Mouse (Mus musculus) regulatory T cell (primary cell): Measurements from ENCODE around the gene Agbl2.
"Not testable (repeated sequence)": the region's sequence is repeated elsewhere in the genome, so short reads cannot be mapped to it uniquely, and the experiment has no call there.

Source experiments
- in situ Hi-C: fragments of 300-600 bp; cut with MboI, MseI; formaldehyde crosslinking; loops from one replicate; pipeline ENCODE4 v1.15.1; 2025; ENCODE audit warnings: high pct_unique_total_duplicates

Gene Agbl2

DNA sequence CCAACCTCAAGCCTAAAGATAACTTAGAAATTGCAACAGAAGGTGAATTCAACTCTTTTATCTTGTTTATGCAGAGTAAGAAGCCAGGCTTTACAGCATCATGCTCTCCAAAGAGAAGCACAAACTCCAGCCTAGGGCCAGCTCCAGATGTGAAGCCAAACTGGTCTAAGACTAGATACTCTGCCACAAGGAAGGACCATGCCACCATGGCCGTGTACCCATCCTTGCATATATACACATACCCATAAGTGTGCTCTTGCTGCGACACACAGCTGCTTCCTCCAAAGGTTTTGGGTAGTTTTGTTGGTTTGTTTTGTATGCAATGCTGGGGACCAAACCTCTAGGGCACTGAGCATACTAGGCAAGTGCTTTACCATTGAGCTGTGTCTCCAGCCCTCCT, 32.7 kb downstream of the Agbl2 start:
- in situ Hi-C loops, result no loop called here

DNA sequence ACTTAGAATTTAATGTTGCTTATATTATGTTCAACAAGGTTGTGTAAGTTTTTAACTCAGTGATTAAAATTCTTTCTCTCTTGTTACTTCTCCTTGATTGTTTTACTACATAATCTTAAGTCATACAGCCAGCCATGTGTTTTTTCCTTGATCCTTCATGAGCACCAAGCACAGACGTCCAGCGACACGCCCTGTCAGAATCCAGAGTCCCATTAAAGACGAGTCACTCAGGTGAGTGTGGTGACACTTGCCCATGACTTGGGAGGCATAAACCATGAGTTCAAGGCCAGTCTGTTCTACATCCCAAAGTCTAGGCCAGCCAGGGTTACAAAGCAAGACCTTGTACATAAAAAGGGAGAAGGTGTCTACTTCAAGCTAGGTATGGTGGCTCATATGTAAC, 33.6 kb downstream of the Agbl2 start:
- in situ Hi-C loops, result no loop called here

DNA sequence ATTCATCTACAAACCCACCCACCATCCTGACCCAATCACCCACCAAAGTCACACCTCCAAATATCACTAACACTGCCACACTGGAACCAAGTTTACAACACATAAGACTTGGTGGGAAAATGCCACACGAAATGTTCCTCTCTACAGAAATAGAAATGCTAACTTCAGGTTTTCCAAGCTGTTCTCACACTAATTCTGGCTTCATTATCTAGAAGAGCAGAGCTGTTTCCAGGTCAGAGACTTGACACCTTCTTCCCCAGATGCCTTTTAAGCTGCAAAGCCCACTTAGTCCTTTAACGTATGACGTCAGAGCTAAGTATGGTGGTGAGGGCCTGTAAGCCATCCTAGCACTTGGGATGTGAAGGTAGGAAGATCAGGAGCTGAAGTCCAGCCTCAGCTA, 36.2 kb downstream of the Agbl2 start:
- in situ Hi-C loops, result no loop called here

DNA sequence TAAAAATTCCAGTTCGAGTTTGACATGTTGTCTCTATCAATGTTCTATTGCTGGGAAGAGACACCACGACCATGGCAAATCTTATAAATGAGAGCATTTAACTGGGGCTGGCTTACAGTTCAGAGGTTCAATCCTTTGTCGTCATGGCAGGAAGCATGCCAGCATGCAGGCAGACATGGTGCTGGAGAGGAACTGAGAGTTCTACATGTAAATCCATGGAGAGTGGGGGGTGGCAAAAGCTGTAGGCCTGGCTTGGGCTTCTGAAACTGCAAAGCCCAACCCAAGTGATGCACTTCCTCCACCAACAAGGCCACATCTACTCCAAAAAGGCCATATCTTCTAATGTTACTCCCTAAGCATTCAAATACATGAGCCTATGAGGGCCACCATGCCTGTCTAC, 38.4 kb downstream of the Agbl2 start:
- in situ Hi-C loops, result no loop called here

DNA sequence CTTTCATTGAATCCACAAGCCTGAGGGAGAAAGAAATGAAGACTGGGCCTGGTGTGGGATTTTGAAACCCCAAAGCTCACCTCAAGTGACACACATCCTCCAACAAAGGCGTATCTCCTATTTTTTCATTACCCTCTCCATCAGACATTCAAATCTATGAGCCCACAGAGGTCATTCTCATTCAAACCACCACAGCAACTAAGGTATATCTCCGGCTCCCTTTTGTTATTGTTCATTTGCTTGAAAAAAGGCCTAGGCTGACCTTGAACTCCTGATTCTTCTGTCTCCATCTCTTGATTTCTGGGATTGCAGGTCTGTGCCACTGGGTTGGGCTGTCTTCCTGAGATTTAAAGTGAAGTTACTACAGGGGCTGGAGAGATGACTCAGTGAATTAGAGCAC, 40.5 kb downstream of the Agbl2 start:
- in situ Hi-C loops, result no loop called here

DNA sequence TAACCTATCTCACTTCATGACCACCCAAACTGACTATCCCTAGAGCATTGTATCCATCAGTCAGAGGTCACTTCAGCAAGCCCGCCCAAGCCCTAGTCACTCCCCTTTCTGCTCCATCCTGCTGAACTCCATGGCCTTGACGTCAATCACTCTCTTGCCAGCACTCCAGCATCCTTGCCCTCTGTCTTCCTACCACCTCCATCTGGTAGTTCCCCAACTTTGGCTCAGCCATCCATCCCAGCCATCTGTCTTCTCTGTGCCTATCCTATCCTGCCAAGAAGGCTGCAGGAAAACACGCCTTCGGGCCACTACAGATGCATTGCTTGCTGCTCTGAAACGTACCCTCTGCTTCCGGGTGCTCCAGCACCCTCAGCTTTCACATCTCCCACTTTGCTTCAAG, 41.3 kb downstream of the Agbl2 start:
- in situ Hi-C loops, result no loop called here

DNA sequence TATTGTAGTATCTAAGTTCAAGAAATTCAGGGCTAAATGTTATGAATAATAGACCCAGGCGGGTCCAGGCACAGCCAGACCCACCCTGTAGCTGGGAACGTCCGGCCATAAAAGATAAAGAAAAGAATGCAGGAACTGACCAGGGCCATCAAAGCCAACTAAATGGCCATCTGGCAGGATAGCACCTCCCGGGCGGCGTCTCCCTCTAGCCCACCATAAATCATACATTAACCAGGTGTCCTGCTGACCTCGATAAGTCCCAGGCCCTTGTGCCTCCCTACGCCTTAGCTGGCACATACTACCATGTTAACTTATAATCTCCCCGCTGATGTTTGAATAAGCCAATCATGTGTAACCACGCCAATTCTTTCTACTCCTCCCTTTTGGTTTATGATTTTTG, 42.0 kb downstream of the Agbl2 start:
- in situ Hi-C loops, result not testable (repeated sequence)

DNA sequence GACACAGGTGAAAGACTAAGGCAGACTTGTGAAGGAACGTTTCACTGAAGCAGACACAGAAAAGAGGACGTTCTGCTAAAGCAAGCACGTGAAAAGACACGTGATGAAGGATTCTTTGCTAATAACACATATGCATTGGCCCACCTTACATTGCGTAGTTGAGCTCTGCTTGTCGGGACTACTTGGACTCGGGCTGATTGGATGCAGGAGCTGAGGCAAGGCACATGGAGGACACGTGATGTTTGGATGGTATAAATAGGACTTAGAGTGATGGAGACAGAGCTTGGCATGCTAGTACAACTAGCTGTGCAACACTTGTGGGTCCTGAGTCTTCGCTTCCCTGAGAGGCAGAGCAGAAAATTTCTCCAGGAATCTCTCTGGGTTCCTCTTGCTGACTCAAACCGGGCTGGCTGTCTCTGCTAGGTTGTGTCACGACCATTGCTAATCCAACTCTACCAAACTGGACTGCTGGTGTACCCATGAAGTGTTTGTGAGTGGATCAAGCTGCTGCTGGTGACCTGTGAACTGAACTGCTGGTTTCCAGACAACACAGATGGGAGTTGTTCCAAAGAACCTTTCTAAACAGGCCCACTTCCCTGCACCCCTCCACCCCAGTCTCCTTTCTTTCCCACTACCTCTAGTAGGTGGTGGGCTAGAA, 43.1 kb downstream of the Agbl2 start:
- in situ Hi-C loops, result no loop called here

DNA sequence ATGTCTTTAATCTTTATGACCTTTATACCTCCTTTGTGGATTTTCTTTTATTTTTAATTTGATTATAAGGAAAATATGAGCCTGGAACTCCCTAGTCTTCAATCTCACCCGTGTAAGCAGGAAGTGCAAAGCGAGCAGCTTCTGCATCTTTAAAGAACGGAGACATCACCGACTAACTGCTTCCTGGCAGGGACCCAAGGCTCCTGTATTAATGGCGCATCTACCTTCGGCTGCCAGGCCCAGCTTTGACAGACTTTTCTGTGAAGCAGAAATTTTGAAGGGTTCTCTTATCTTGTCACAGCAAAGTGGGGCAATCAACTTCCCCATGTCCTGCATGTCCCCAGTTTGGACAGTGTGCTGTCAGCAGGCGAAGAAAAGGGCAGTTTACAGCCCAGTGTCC, 46.2 kb downstream of the Agbl2 start:
- in situ Hi-C loops, result no loop called here

DNA sequence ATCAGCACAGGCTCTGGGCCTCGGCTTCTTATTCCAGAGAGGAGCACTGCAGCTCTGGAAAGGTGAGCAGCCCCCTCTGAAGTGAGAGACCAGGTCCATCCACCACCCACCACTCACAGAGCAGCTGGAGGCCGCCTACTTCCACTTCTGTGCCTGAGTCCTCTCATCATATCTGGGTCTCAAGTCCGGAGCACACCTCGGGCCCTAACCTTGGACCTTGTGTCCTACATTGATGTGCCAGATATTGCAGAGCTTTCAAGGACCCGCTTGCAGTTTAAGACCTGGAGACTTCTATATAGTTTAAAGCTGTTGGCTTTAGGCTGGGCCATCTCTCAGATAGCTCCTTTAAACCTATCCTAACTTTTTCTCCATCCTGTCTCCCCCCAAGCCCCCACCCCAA, 51.0 kb downstream of the Agbl2 start:
- in situ Hi-C loops, result no loop called here

DNA sequence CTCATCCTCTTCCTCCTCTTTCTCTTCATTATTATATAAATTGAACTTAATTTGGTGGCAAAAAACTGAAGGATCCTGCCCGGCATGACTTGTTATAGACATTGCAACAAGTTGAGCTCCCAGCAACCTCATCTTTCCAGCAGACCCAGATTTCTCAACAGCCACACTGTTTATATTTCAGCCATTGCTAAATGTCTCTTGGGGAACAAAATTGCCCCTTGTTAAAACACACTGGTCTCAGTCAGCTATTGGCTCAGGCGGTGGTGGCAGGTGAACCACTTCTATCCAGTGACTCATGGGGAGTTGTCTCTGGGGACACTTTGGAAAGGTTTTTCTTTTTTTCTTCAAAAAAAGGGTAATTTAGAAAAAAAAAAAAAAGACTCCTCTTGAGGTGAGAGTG, 56.1 kb downstream of the Agbl2 start:
- in situ Hi-C loops, result no loop called here

DNA sequence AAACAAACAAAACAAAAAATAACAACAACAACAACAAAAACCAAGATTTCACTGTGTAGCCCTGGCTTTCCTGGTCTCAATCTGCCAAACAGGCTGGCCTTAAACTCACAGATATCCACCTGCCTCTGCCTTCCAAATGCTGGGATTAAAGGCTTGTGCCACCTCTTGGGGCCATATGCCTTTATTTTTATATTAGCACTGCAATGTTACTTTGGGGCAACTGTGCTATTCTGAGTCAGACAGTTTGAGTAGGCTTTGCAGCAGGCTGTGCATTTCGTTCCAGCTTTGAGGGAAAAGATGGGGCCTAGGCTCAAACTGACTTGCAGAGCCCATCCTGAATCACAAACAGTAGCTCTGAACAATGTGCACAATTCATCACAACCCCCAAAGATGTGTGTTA, 61.1 kb downstream of the Agbl2 start:
- in situ Hi-C loops, result no loop called here

DNA sequence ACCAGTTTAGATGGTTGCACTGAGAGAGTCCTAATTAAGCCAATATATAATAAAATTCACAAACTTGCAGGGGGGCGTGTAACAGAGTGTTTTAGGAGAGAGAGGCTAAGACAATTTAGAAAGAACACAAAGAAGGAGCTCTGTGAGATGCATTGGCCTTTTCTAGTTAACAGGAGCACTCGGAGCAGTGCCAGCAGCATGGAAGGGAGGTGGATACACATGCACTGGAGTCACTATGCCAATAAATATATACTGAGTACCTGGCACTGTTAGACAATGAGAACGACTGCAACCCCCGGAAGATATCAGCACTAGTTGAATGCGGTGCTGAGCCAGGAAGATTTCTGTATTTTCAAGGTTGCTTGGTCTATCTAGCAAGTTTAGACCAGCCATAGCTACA, 61.7 kb downstream of the Agbl2 start:
- in situ Hi-C loops, result no loop called here

DNA sequence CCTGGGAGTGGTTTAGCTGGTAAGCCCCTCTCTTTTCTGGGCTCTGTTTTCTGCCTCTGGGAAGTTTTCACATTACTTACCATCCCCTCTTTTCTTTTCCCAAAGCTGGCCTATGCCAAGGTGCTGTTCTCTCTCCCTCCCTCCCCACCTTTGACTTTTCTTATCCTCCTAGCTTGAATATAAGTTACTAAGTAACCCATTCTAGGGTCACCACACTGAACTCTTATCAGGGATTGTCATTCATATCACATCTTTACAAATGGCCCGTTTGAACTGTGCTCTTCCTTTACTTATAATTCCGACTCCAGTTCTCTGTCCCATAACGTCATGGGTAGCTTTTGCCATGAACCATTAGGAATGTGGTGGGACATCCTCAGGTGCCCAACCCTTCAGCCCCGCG, 62.7 kb downstream of the Agbl2 start:
- in situ Hi-C loops, result no loop called here

DNA sequence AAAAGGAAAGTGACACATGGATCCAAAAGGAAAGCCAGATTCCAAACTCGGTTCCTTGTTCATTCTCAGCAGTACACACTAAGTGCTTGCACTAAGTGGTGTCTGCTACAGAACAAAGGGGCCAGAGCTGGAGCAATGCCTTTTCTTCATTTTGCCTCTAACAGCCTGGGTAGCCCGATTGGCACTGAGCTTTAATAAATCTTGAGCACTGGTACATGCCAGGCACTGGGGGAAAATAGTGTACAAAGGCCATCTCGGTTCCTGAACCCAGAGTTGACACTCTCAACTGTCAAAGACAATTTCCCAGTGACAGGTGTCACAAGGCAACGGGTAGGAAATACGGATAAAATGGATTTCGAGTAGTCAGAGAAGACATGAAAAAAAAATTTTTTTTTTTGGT, 63.6 kb downstream of the Agbl2 start:
- in situ Hi-C loops, result no loop called here

DNA sequence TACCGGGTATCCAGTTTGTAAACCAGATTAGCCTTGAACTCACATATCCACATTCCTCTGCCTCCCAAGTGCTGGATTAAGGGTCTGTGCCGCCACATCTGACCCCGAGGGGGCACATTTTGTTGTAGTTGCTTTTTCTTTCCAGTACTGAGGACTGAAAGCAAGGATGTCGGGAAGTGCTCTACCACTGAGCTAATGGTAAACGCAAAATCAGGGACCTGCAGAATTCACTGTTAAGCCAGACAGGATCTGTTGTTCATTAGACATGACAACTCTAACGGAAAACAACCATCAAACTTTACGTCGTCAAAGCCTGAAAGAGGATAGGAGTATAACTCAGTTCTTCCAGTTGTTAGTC, 64.0 kb downstream of the Agbl2 start:
- in situ Hi-C loops, result no loop called here

DNA sequence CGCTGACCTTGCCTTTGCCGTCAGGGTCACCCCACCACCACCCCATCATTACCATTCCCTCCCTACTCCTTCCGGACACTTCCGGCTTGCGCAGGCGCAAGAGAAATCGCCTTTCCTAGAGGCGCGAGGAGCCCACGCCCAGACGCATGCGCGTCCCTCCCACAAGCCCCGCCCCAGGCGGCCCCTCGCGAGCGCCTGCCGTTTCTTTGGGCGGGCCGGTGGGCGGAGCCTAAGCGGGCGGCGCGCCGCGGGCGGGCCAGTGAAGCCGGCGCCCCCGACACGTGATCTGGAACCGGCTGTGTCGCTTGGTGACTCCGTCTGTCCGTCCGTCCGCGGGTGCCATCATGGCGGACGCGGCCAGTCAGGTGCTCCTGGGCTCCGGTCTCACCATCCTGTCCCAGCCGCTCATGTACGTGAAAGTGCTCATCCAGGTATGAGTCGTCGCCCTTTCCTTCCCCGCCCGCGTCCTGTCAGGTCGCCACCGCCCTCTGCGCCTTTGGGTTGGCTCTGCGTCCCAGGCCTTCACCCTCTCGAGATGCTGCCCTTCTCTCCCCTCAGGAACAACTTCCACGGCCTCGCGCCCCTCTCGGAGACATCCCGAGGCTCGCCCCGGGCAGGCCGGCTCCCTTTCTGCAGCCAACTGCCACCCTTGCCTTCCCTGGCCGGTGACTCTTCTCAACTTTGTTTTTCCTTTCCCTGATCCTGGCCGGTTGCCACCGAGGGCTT, 64.6 kb downstream of the Agbl2 start, which contains the start of gene Mtch2:
Gene Mtch2 (plus strand): TSS at position 201 of the 726 bp plus-strand sequence.
- in situ Hi-C loops, result no loop called here

DNA sequence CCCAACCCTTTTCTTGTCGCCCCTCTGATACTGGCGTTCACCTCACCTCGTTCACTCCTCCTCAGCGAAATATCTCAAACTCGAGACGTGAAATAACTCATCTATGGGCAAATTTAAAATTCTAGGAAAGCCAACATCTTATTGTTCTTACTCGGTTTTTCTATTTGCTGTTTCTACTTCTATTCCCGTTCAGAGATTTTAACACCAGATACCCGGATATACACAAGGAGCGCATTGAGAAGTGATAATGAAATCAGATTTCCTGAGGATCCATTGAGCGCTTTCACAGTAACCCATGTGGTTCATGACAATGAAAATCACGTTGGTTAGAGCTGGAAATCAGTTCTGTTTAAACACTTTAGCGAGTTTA, 65.1 kb downstream of the Agbl2 start:
- in situ Hi-C loops, result no loop called here

DNA sequence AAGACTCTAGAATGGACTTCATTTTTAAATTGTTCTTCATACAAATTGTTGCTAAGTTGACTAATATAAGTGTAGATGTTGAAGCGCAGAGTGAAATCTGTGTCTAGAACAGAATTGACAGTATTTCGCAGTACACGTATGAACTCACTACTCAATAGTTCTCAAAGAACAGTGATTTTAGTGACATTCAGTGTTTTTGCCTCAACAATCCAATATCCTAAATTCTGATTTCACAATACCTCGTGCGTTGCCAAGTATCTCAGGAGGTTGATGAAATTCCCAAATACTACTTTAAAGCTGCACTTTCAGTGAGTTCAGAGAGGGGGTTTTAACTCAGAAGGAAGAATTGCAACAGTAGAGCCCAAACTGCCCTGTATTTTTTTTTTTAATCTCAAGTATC, 65.8 kb downstream of the Agbl2 start:
- in situ Hi-C loops, result no loop called here

DNA sequence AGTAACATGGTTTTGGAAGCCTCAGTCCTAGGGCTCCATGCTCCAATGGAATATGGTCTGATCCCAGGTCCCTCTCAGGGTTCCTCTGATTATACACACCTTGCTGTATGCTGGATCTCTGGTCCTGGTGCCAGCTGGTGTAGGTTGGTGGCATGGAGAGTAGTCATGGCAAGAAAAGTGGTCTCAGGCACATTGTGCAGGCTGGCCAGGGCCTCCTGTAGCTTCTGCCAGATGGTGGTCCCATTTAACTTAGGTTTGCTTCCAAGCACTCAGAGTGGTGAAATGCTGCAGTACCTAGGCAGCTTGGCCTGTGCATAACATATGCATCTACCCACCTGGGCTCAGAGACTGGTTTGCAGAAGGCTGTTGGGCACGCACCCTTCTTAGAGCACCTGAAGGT, 67.9 kb downstream of the Agbl2 start:
- in situ Hi-C loops, result loop anchor here (10.0 kb wide), 1 partner anchor 146 kb away; no protein-coding TSS in a partner anchor

DNA sequence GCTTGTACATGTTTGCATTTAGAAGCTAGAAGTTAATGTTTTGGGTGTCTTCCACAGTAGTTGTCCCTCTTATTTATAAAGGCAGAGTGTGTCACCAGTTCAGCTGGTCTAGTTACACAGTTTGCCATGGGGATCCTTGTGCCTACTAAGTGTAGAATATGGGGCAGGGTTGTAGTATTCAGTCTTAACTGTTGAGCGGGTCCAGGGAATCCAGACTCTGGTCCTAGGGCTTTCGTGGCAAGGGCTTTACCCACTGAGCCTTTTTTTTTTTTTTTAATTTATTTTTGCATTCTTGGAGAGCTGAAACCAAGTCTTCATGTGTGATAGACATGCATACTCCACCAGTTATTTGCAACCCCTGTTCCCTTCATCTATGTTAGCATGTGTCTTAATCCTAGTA, 79.0 kb downstream of the Agbl2 start:
- in situ Hi-C loops, result no loop called here

DNA sequence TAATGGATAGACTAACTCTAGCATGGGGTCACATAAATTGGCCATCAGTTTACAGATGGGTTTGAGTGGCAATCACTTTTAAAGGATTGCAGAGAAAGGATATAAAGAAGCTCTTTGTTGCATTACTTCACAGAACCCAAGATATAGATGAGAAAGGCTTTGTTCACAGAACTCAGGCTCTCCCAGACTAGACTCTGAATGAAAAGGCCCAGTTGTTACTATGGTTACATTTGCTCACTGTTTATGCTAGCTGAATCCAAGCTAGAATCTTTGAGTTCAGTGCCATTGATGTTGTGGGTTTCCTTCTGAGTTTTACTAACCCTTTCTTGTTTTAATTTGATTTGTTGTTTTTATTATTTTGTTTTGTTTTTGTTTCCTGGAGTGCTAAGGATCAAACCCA, 81.7 kb downstream of the Agbl2 start:
- in situ Hi-C loops, result no loop called here

DNA sequence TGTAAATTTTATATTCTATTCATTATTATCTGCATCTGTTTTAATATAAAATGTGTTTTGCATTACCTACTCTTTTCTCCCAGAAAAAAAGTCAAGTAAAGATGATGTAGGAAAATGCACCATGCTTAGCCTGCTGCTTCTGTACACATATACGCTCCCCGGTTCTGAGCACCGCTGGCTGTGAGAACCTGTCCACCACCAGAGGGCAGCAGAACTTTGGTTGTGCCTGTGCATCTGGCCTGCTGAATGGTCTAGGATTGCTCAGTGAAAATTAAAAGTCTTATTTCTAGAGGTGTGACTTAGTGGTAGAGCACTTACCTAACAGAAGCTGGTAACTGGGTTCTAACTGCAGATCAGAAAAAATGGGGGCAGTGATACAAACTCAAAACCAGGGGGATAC, 84.0 kb downstream of the Agbl2 start:
- in situ Hi-C loops, result no loop called here

DNA sequence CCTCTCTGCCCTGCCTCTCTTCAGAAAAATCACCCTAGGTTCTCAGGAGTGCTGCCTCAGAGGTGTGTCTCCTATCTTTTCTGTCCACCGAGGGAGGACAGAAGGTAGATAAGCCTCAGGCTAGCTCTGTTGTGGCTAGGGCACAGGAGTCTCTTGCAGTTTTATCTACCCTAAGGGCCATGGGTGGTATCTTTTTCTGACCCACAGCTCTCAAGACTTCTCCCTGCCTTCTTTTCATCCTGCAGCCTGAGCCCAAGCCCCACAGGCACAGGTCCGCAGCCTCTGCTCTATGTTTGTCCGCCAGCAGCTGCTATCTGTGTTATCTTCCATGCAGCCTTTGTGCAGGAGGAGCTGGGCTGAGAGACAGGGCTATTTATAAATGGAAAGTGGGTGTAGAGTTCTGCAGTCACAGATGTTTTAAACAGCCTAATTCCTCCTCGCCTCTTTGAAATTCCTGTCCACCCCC, 87.6 kb downstream of the Agbl2 start:
- in situ Hi-C loops, result no loop called here
